Mouse (Mus musculus) cerebellum, postnatal 10 days (tissue): ENCODE data around the gene Iqgap1.

ENCODE experiments used
- DNase-seq, 2 experiments: peaks; one replicate each; pipeline ENCODE4 v3.0.0; 2021; ENCODE audit warnings: mixed read lengths in 2 of 2

Gene Iqgap1

GRCm38 (mm10) chr7:80843176-80843575, 17.4 kb upstream of the Iqgap1 start:
- DNase-seq = no peak

DNA sequence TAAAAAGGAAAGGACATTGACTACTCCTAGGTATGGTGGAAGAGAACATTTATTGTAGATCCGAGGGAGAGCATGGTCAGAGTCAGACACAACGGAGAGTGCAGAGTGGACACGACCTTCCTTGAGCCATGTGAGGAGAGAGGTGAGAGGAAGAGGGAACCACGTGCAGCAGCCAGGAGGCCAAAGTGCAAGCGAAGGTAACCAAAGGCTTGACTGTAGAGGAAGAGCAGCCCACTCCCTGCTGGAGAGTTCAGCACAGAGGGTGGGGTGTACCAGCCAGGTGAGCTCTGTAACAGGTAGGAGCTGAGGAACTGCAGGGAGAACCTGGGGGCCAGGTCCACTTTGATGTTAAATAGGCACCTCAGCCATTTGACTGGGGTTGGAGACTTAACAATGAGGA, 16.4 kb upstream of the Iqgap1 start:
- DNase-seq = no peak

DNA sequence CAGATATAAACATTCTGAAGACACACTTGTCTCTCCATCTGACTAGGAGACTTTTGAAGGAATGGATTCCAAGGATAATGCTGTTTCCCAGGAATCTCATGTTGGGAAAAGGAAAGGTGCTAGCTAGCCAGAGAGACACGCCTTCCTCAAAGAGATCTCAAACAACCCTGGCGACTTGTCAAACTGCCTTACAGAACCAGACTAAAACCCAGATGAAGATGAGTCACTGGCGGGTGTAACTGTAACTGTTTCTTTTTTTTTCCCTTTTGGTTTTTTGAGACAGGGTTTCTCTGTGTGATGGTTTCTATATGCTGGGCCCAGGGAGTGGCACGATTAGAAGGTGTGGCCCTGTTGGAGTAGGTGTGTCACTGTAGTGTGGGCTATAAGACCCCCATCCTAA, 15.2 kb upstream of the Iqgap1 start:
- no peak for DNase-seq

GRCm38 (mm10) chr7:80840241-80840640, 14.5 kb upstream of the Iqgap1 start:
- DNase-seq = no peak

DNA sequence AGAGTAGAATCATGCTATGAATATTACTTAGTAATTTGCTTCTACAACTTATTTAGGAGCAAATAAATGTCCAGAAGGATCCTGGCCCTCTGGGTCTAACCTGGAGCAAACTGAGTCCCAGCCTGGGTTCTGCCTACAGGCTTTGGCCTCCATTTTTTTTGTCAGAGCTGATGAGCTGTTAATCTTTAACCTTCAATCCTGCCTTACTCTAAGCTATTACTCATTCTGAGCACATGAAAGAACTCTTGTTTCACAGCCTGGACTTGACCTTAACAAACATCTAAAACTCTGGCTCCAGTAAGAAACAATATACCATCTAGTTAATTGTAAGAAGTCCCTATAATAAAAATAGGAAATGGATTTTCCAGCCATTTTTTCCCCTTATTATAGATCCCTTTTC, 14.0 kb upstream of the Iqgap1 start:
- no peak for DNase-seq

- peak in 1 of 2 experiments; percentile 23 for DNase-seq
Measured at GRCm38 (mm10) chr7:80838247-80838646, 12.5 kb upstream of the Iqgap1 start.

- no peak for DNase-seq
Measured at GRCm38 (mm10) chr7:80837736-80838135, 12.0 kb upstream of the Iqgap1 start.

DNA sequence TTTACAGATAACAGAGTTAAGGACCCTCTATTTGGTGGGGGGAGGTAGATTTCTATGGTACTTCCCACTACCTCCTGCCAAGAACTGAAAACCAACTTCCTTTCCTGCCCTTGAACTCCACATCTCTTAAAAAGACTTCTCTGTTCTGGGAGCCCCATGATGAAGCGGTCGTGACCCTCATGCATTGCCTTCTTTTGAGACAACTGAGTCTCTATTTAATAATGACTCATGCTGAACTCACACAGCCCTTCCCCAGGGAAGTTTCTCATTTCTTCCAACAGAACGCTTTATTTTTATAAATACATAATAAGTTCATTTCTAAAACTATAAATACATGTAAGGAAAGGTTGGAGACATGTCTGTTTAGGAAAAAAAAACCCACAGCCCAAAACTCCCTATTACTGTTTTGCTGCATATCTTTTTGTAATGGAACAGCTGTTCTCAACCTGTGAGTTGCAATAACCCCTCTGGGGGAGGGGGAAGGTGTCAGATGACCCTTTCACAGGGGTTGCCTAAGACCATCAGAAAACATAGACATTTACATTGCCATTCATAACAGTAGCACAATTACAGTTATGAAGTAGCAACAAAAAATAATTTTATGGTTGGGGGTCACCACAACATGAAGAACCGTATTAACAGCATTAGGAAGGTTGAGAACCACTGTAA, 10.3 kb upstream of the Iqgap1 start:
- DNase-seq = no peak

DNA sequence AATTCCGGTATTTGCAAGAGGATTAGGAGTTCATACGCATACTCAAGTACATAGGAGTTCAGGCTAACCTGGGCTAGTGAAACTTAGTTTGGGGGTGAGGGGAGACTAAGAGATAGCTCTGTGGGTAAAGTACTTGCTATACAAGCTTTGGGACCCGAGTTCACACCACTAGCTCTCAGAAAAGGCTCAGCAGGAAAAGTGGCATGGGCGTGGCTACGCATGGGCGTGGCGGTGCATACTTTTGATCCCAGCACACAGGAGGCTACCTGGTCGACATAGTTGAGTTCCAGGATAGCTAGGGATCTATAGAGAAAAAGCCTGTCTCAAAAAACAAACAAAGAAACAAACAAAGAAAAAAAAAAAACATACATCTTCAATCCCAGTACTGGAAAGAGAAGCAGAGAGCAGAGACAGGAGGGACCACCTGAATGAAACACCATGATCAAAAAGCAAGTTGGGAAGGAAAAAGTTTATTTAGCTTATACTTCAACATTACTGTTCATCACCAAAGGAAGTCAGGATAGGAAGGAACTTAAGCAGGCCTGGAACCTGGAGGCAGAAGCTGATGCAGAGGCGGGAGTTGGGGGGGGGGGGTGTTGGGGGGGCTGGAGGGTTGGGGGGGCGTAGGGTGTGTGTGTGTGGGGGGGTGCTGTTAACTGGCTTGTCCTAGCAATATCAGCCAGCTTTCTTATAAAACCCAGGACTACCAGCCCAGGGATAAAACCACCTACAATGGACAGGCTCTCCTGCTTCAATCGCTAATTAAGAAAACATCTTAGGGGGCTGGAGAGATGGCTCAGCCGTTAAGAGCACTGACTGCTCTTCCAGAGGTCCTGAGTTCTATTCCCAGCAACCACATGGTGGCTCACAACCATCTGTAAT, 8.1 kb upstream of the Iqgap1 start:
- no peak for DNase-seq

DNA sequence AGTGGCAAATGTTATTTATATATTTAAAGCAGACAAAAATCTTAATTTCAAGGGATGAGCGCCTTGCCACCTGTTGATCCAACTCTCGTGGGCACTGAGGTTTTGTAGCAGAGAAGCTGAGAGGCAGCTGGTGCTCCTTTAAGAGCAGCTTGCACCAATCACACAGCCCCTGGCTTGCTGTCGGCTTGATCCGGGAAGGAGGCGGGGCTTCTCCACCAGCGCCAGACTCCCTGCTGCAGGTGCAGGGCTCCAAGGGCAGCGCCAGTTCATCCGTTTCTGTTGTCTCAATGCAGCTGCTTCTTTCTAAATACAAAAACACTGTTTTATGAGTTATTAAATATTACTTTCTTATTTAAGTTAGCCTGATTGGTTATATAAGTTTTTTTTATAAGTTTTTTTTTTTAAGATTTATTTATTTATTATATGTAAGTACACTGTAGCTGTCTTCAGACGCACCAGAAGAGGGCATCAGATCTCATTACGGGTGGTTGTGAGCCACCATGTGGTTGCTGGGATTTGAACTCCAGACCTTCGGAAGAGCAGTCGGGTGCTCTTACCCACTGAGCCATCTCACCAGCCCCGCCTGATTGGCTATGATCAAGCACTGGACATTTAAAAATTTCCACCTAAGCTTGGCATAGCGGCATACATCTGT, 7.3 kb upstream of the Iqgap1 start:
- DNase-seq = peak; percentile 66 to 74

- peak; percentile 49 to 51 for DNase-seq
Measured at GRCm38 (mm10) chr7:80832191-80832590, 6.4 kb upstream of the Iqgap1 start.

- no peak for DNase-seq
Measured at GRCm38 (mm10) chr7:80830193-80830803, 4.5 kb upstream of the Iqgap1 start.

DNA sequence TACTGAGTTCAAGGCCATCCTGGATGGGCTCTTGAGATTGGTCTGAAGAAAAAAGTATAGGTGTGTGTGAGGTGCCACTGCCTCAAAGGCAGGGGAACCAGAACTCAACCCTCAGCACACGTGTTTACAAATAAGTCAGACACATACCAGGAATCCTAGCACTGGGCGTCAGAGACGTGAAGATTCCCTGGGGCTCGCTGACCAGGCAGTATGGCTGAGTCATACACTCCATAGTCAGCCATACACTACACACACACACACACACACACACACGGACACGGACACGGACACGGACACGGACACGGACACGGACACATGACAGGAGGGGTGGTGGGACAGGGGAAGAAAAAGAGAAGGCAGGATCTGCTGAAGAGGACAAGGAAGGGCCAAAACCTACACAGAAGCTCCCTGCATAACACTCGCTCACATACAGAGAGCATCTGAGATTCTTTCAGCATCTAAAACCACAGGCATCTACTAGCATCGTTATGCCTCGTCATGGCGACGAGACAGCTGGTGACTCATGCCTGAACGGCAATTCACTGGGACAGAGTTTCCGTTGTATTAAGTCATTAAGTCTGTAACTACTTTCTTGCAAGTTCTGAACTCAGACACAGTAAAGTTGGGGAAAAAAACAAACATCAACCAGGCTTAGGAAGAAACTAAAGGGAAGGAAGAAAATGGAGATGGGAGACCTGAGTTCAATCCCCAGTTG, 2.5 kb upstream of the Iqgap1 start:
- no peak for DNase-seq

- DNase-seq = no peak
Measured at GRCm38 (mm10) chr7:80823875-80824682, 1.7 kb downstream of the Iqgap1 start.

- DNase-seq = no peak
Measured at GRCm38 (mm10) chr7:80823267-80823666, 2.5 kb downstream of the Iqgap1 start.

DNA sequence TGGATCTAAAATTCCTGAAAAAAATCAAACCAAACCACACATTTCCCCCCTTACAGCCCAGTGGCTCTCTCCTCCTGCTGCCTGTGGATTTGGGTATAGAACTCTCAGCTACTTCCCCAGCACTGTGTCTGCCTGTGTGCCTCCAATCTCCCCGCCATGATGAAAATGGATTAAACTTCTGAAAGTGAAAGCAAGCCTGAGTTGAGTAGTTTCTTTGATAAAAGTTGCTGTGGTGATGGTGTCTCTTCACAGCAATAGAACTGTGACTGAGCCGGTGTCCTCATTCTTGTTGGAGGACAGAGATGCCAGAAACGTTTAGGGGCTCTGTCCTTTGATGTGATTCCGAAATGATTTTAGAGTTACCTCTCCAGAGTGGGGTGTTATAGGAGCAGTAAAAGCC, 4.9 kb downstream of the Iqgap1 start:
- DNase-seq = no peak

GRCm38 (mm10) chr7:80816641-80817040, 9.1 kb downstream of the Iqgap1 start:
- no peak for DNase-seq

DNA sequence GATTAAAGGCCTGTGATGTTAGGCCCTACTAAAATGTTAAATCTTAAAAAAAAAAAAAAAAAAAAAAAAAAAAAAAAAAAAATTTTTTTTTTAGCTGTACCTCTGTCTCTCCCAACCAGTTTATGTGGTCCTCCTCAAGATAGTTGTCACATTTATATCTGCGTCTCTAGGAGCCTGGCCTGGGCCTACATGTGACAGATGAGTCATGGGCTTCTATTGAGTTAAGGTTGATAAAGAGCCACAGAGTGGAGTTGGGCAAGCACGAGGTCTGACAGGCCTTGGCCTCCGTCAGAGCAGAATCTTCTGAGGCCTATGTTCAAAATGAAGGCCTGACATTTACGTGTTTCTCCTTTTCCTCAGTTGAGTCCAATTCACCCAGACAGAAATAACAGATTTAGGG, 12.4 kb downstream of the Iqgap1 start:
- no peak for DNase-seq

GRCm38 (mm10) chr7:80806331-80806730, 19.4 kb downstream of the Iqgap1 start:
- DNase-seq = no peak

- DNase-seq = peak; percentile 98 to 99
Measured at GRCm38 (mm10) chr7:80803173-80803872, 22.5 kb downstream of the Iqgap1 start.
